ENCODE assay signal across 8 mouse cellular contexts in genomic region chr14:103649896-103650334, GRCm38 (mm10). TPM values are rescaled to one million over a fixed set of nuclear protein-coding genes. Genes with fewer than 3 reads are reported as not detected.
DNase-seq lines count a peak whose midpoint lies in the region; ATAC-seq and TF ChIP-seq lines count a peak whose summit lies in the region.

TSS of gene Slain1 (plus strand) at chr14:103650228.

- peak within 1 kb of the TSS; percentile 98 for H3K4me3 ChIP-seq in cortical plate, adult 2 months (ENCODE audit: insufficient read depth, low read length)
- H3K4me3 ChIP-seq in heart, adult 2 months: peak within 1 kb of the TSS; percentile 48
- peak within 1 kb of the TSS; percentile 54 for H3K4me3 ChIP-seq in limb, embryonic 11.5 days (ENCODE audit: low read depth, low read length)
- peak within 1 kb of the TSS; percentile 98 for H3K4me3 ChIP-seq in midbrain, embryonic 13.5 days (replicated peaks)
- H3K4me3 ChIP-seq in small intestine, adult 2 months (ENCODE audit: low read depth, low read length): peak within 1 kb of the TSS; percentile 95

- H3K9me3 ChIP-seq in limb, embryonic 11.5 days (ENCODE audit: control insufficient read depth, low read length): no peaks in the 10 kb centered on the region
- no peaks in the 10 kb centered on the region for H3K9me3 ChIP-seq in midbrain, embryonic 13.5 days

- H3K4me2 ChIP-seq in limb, embryonic 11.5 days (ENCODE audit: low read depth, severe bottlenecking): peak within 1 kb of the TSS; percentile 99
- peak within 1 kb of the TSS; percentile 63 for H3K4me2 ChIP-seq in midbrain, embryonic 13.5 days (replicated peaks)

- peak; percentile 41 for DNase-seq in adrenal gland, adult 8-10 months
- peak; percentile 52 to 81 for DNase-seq in heart, adult 2 months
- peak; percentile 86 for DNase-seq in kidney, adult 8-10 months
- DNase-seq in limb, embryonic 11.5 days (ENCODE audit: low spot score): peak; percentile 90
- no peak for DNase-seq in adipocyte (ENCODE audit: low spot score)

- TF ChIP-seq EP300 in heart, adult 2 months (IDR thresholded peaks at IDR 0.05; ENCODE audit: insufficient read depth, low read depth, low read length): no peak

- H3K36me3 ChIP-seq in heart, adult 2 months (ENCODE audit: control insufficient read depth, insufficient read depth, low read length): no peaks in the 10 kb centered on the region
- H3K36me3 ChIP-seq in limb, embryonic 11.5 days (ENCODE audit: control insufficient read depth, insufficient read depth, low read length): no peaks in the 10 kb centered on the region
- H3K36me3 ChIP-seq in midbrain, embryonic 13.5 days: no peaks in the 10 kb centered on the region
- H3K36me3 ChIP-seq in small intestine, adult 2 months (ENCODE audit: control insufficient read depth, insufficient read depth, low read length): no peaks in the 10 kb centered on the region

- H3K4me1 ChIP-seq in cortical plate, adult 2 months (ENCODE audit: control insufficient read depth, insufficient read depth, low read length): peaks cover 2% of the 10 kb centered on the region; the same call in 1 of the 2 replicates
- no peaks in the 10 kb centered on the region for H3K4me1 ChIP-seq in heart, adult 2 months (ENCODE audit: control insufficient read depth, insufficient read depth, low read length)
- 0 out of 2 replicates have a peak, but pooled peaks cover 2% of the 10 kb centered on the region for H3K4me1 ChIP-seq in limb, embryonic 11.5 days (ENCODE audit: control insufficient read depth, insufficient read depth, low read length)
- peaks cover 58% of the 10 kb centered on the region for H3K4me1 ChIP-seq in midbrain, embryonic 13.5 days (replicated peaks)
- H3K4me1 ChIP-seq in small intestine, adult 2 months (ENCODE audit: control insufficient read depth, insufficient read depth, insufficient read length, low read length): peaks cover 7% of the 10 kb centered on the region

- ATAC-seq in limb, embryonic 11.5 days (ENCODE audit: insufficient number of reproducible peaks, low FRiP score, low TSS enrichment, low read depth): peak; percentile 96
- ATAC-seq in midbrain, embryonic 13.5 days: peak; percentile 98

- no peaks in the 10 kb centered on the region for H3K79me2 ChIP-seq in heart, adult 2 months (replicated peaks; ENCODE audit: control insufficient read depth, insufficient read depth, low read length)

- TF ChIP-seq CTCF in cortical plate, adult 2 months (IDR thresholded peaks at IDR 0.05; ENCODE audit: extremely low read depth, insufficient read depth, low read length): no peak
- no peak for TF ChIP-seq CTCF in heart, adult 2 months (IDR thresholded peaks at IDR 0.05)
- no peak for TF ChIP-seq CTCF in small intestine, adult 2 months (IDR thresholded peaks at IDR 0.05; ENCODE audit: extremely low read depth, insufficient read length, insufficient replicate concordance, low read depth, low read length)

- WGBS in heart, adult 2 months: 2% methylated on average over 32 of the region's 32 CpGs
- 1% methylated on average over 30 of the region's 32 CpGs for WGBS in limb, embryonic 11.5 days
- WGBS in midbrain, embryonic 13.5 days: under 1% methylated on average over 31 of the region's 32 CpGs
- 1% methylated on average over 32 of the region's 32 CpGs for WGBS in small intestine, adult 2 months

- intact Hi-C loops in heart, adult 2 months (cut with DNase I): no loop called here

- TF ChIP-seq POLR2A in cortical plate, adult 2 months (IDR thresholded peaks at IDR 0.05; ENCODE audit: extremely low read depth, insufficient read depth, low read length): peak; percentile 96
- no peak for TF ChIP-seq POLR2A in heart, adult 2 months (IDR thresholded peaks at IDR 0.05; ENCODE audit: insufficient read depth, low read depth, low read length)
- peak; percentile 79 for TF ChIP-seq POLR2A in small intestine, adult 2 months (IDR thresholded peaks at IDR 0.05; ENCODE audit: low read depth, low read length)

- H3K27ac ChIP-seq in cortical plate, adult 2 months (ENCODE audit: insufficient read depth, low read length): peak within 1 kb of the TSS; percentile 92
- H3K27ac ChIP-seq in heart, adult 2 months: no peak within 1 kb of the TSS
- peak within 1 kb of the TSS; percentile 52; the same call in 1 of the 2 replicates for H3K27ac ChIP-seq in limb, embryonic 11.5 days (replicated peaks; ENCODE audit: low read depth, low read length)
- peak within 1 kb of the TSS; percentile 99 for H3K27ac ChIP-seq in midbrain, embryonic 13.5 days
- H3K27ac ChIP-seq in small intestine, adult 2 months (ENCODE audit: insufficient read depth, low read depth, low read length): peak within 1 kb of the TSS; percentile 60

- H3K27me3 ChIP-seq in heart, adult 2 months (ENCODE audit: control insufficient read depth, insufficient read depth, low read length): peaks cover 15% of the 10 kb centered on the region
- H3K27me3 ChIP-seq in limb, embryonic 11.5 days (ENCODE audit: control insufficient read depth, insufficient read depth, low read length): peaks cover 6% of the 10 kb centered on the region; the same call in 1 of the 2 replicates
- no peaks in the 10 kb centered on the region for H3K27me3 ChIP-seq in midbrain, embryonic 13.5 days
- peaks cover 4% of the 10 kb centered on the region; the same call in 1 of the 2 replicates for H3K27me3 ChIP-seq in small intestine, adult 2 months (ENCODE audit: control insufficient read depth, insufficient read depth, low read length)

- H3K9ac ChIP-seq in heart, adult 2 months (ENCODE audit: low read depth, low read length): peak within 1 kb of the TSS; percentile 29
- peak within 1 kb of the TSS; percentile 62 for H3K9ac ChIP-seq in limb, embryonic 11.5 days (ENCODE audit: low read length)
- peak within 1 kb of the TSS; percentile 99 for H3K9ac ChIP-seq in midbrain, embryonic 13.5 days (replicated peaks)

RNA-seq across cellular contexts. Expression of gene Slain1, which starts in this region (rescaled TPM):
- total RNA-seq in adrenal gland, adult 8-10 months (2022): 1 to 10 TPM; 2.5 to 3.9 (median 3.5) TPM
- polyA plus RNA-seq in cortical plate, adult 2 months (2012; rRNA removed): 58.4 and 72.4 TPM in 2 replicates
- total RNA-seq in heart, adult 2 months (2021): under 1 TPM; 0.10 to 0.41 TPM
- 0.38 and 0.43 TPM in 2 replicates for polyA plus RNA-seq in heart, adult 2 months (2012; rRNA removed)
- 2.1 and 2.6 TPM in 2 replicates for polyA plus RNA-seq in limb, embryonic 11.5 days (2014; fragmentation: Nextera tagmentation; extraction: Ambion mirVana)
- polyA plus RNA-seq in midbrain, embryonic 13.5 days (2015; fragmentation: Nextera tagmentation; extraction: Ambion mirVana): 11.1 and 17.3 TPM in 2 replicates
- 3.5 and 5.9 TPM in 2 replicates for polyA plus RNA-seq in small intestine, adult 2 months (2012; rRNA removed)

Comparison
In these comparisons a context has a peak if more than half of its experiments do, and no peak if none do; other contexts are left out.
1. Peak in DNase-seq, H3K4me3 ChIP-seq and H3K9ac ChIP-seq in heart, adult 2 months; RNA of the gene not detected or under 1 TPM.
2. H3K4me3 ChIP-seq: peak in every context shown above with its lines; median percentile 98 in cortical plate, adult 2 months; 98 in midbrain, embryonic 13.5 days; 95 in small intestine, adult 2 months; 54 in limb, embryonic 11.5 days; 48 in heart, adult 2 months.
3. H3K9ac ChIP-seq: peak in every context shown above with its lines; median percentile 99 in midbrain, embryonic 13.5 days; 62 in limb, embryonic 11.5 days; 29 in heart, adult 2 months.